Mouse (Mus musculus) CH12.LX (cell line): Measurements from ENCODE around the gene Selplg. TPM values are rescaled to one million over a fixed set of nuclear protein-coding genes. Genes with fewer than 3 reads are reported as not detected.
A peak's percentile ranks its signal among the peaks of the same experiment; 100 is the strongest.

Experiments used
- DNase-seq: peaks from one replicate; pipeline ENCODE4 v3.0.0-alpha.2; 2013; ENCODE audit errors: extremely low read depth
- H3K27ac ChIP-seq: 2 replicates; pipeline ENCODE4 v1.5.1; 2012; ENCODE audit warnings: low read depth, mild to moderate bottlenecking, control low read depth, moderate library complexity; ENCODE audit not compliant: insufficient read depth
- H3K27me3 ChIP-seq: replicated peaks from 2 replicates; pipeline ENCODE3; 2012; ENCODE audit warnings: inconsistent platforms
- H3K36me3 ChIP-seq, 2 experiments: replicated peaks in 1 of 2; 2 replicates each; pipeline versions ENCODE3 to v1.6.1; 2012; ENCODE audit warnings: inconsistent platforms in 1 of 2, low read length in 1 of 2, mild to moderate bottlenecking in 1 of 2, mixed read lengths in 1 of 2, moderate library complexity in 1 of 2; ENCODE audit not compliant: control insufficient read depth in 1 of 2, insufficient read depth in 1 of 2
- H3K4me1 ChIP-seq, 2 experiments: 2 replicates each; pipeline ENCODE4 v1.6.1; 2012; ENCODE audit warnings: inconsistent platforms in 1 of 2, moderate library complexity in 1 of 2; ENCODE audit not compliant: insufficient read depth in 2 of 2, control insufficient read depth in 1 of 2
- H3K4me2 ChIP-seq: 2 replicates; pipeline ENCODE4 v1.6.1; 2012; ENCODE audit warnings: low read depth, mild to moderate bottlenecking, control low read depth; ENCODE audit not compliant: poor library complexity, insufficient read depth, severe bottlenecking
- H3K4me3 ChIP-seq, 3 experiments: fragments of 150-350 bp in 1 of 3; sonication (generic) in 1 of 3; replicated peaks in 1 of 3; 2 replicates each; pipeline versions ENCODE3 to v1.5.1; 2011 to 2012; ENCODE audit warnings: low read depth in 2 of 3, low read length in 2 of 3, mild to moderate bottlenecking in 2 of 3, moderate library complexity in 2 of 3, control low read depth in 1 of 3, improper control_type of control experiment in 1 of 3, inconsistent platforms in 1 of 3, mixed read lengths in 1 of 3; ENCODE audit not compliant: poor library complexity in 1 of 3
- H3K79me2 ChIP-seq: replicated peaks from 2 replicates; pipeline ENCODE4 v1.6.1; 2012; ENCODE audit warnings: mild to moderate bottlenecking, moderate library complexity; ENCODE audit not compliant: control insufficient read depth, poor library complexity, insufficient read depth, severe bottlenecking; ENCODE audit errors: extremely low read depth
- H3K9ac ChIP-seq: 2 replicates; pipeline ENCODE4 v1.6.1; 2012; ENCODE audit warnings: low read depth, mild to moderate bottlenecking, control low read depth, moderate library complexity; ENCODE audit not compliant: insufficient read depth
- H3K9me3 ChIP-seq: replicated peaks from 2 replicates; pipeline ENCODE3; 2012; ENCODE audit warnings: low read length, inconsistent platforms, mixed read lengths
- BHLHE40 ChIP-seq: IDR thresholded peaks from 2 replicates; pipeline ENCODE4 v1.6.1; 2011; ENCODE audit warnings: mild to moderate bottlenecking, low read depth, low read length, improper control_type of control experiment
- CHD1 ChIP-seq: IDR thresholded peaks from 2 replicates; pipeline ENCODE4 v1.6.1; 2012; ENCODE audit warnings: low read depth, low read length, improper control_type of control experiment, inconsistent platforms
- CTCF ChIP-seq, 2 experiments: IDR thresholded peaks in 1 of 2; conservative IDR thresholded peaks in 1 of 2; 2 replicates each; pipeline ENCODE4 v1.5.1; 2011 to 2012; ENCODE audit warnings: low read depth in 2 of 2, low read length in 2 of 2, improper control_type of control experiment in 1 of 2, inconsistent platforms in 1 of 2, mild to moderate bottlenecking in 1 of 2, moderate library complexity in 1 of 2
- ETS1 ChIP-seq: conservative IDR thresholded peaks from 2 replicates; pipeline ENCODE4 v1.6.1; 2012; ENCODE audit warnings: low read depth, mild to moderate bottlenecking, inconsistent platforms, low read length, improper control_type of control experiment, moderate library complexity
- HCFC1 ChIP-seq: IDR thresholded peaks from 2 replicates; pipeline ENCODE4 v1.6.1; 2012; ENCODE audit warnings: low read depth, mild to moderate bottlenecking, inconsistent platforms, low read length, improper control_type of control experiment
- IRF4 ChIP-seq: IDR thresholded peaks from 2 replicates; pipeline ENCODE4 v1.6.1; 2014; ENCODE audit warnings: low read depth, mild to moderate bottlenecking, inconsistent platforms, low read length, improper control_type of control experiment
- JUN ChIP-seq: IDR thresholded peaks from 2 replicates; pipeline ENCODE4 v1.6.1; 2011; ENCODE audit warnings: low read depth, mild to moderate bottlenecking, low read length, improper control_type of control experiment, moderate library complexity; ENCODE audit not compliant: insufficient read depth
- KAT2A ChIP-seq: IDR thresholded peaks from 2 replicates; pipeline ENCODE4 v1.6.1; 2012; ENCODE audit warnings: low read length, improper control_type of control experiment, inconsistent platforms; ENCODE audit not compliant: insufficient replicate concordance
- MAFK ChIP-seq: IDR thresholded peaks from 2 replicates; pipeline ENCODE4 v1.6.1; 2011; ENCODE audit warnings: low read length, improper control_type of control experiment; ENCODE audit not compliant: insufficient replicate concordance
- MAX ChIP-seq: IDR thresholded peaks from 2 replicates; pipeline ENCODE4 v1.6.1; 2011; ENCODE audit warnings: low read length, improper control_type of control experiment
- MAZ ChIP-seq: IDR thresholded peaks from 2 replicates; pipeline ENCODE4 v1.6.1; 2012; ENCODE audit warnings: low read depth, mild to moderate bottlenecking, inconsistent platforms, low read length, improper control_type of control experiment, moderate library complexity
- MEF2A ChIP-seq: IDR thresholded peaks from 2 replicates; pipeline ENCODE4 v1.6.1; 2014; ENCODE audit warnings: low read depth, mild to moderate bottlenecking, inconsistent platforms, low read length, improper control_type of control experiment, borderline replicate concordance
- MXI1 ChIP-seq: IDR thresholded peaks from 2 replicates; pipeline ENCODE4 v1.6.1; 2011; ENCODE audit warnings: mild to moderate bottlenecking, low read depth, low read length, improper control_type of control experiment
- MYC ChIP-seq: IDR thresholded peaks from 2 replicates; pipeline ENCODE4 v1.6.1; 2011; ENCODE audit warnings: low read depth, mild to moderate bottlenecking, improper control_type of control experiment, low read length
- NRF1 ChIP-seq: IDR thresholded peaks from 2 replicates; pipeline ENCODE4 v1.6.1; 2014; ENCODE audit warnings: low read depth, mild to moderate bottlenecking, inconsistent platforms, low read length, improper control_type of control experiment, moderate library complexity
- POLR2AphosphoS2 ChIP-seq: IDR thresholded peaks from 2 replicates; pipeline ENCODE4 v1.6.1; 2011; ENCODE audit warnings: low read depth, low read length, improper control_type of control experiment
- RAD21 ChIP-seq: IDR thresholded peaks from 2 replicates; pipeline ENCODE4 v1.6.1; 2011; ENCODE audit warnings: low read depth, mild to moderate bottlenecking, low read length, improper control_type of control experiment, moderate library complexity
- RCOR1 ChIP-seq: conservative IDR thresholded peaks from 2 replicates; pipeline ENCODE4 v1.6.1; 2012; ENCODE audit warnings: low read depth, mild to moderate bottlenecking, inconsistent platforms, low read length, improper control_type of control experiment
- SIN3A ChIP-seq: IDR thresholded peaks from 2 replicates; pipeline ENCODE4 v1.6.1; 2012; ENCODE audit warnings: low read length, improper control_type of control experiment, inconsistent platforms
- SMC3 ChIP-seq: IDR thresholded peaks from 2 replicates; pipeline ENCODE4 v1.6.1; 2011; ENCODE audit warnings: low read depth, low read length, improper control_type of control experiment
- TCF12 ChIP-seq: IDR thresholded peaks from 2 replicates; pipeline ENCODE4 v1.6.1; 2014; ENCODE audit warnings: low read depth, mild to moderate bottlenecking, inconsistent platforms, low read length, improper control_type of control experiment
- UBTF ChIP-seq: IDR thresholded peaks from 2 replicates; pipeline ENCODE4 v1.6.1; 2012; ENCODE audit warnings: low read depth, mild to moderate bottlenecking, inconsistent platforms, low read length, improper control_type of control experiment, moderate library complexity
- USF1 ChIP-seq: IDR thresholded peaks from 2 replicates; pipeline ENCODE4 v1.6.1; 2014; ENCODE audit warnings: low read depth, mild to moderate bottlenecking, inconsistent platforms, low read length, improper control_type of control experiment
- ZC3H11A ChIP-seq: IDR thresholded peaks from 2 replicates; pipeline ENCODE4 v1.6.1; 2012; ENCODE audit warnings: low read depth, mild to moderate bottlenecking, inconsistent platforms, low read length, improper control_type of control experiment
- ZKSCAN1 ChIP-seq: IDR thresholded peaks from 2 replicates; pipeline ENCODE4 v1.6.1; 2012; ENCODE audit warnings: low read depth, inconsistent platforms, low read length, improper control_type of control experiment, borderline replicate concordance
- ZMIZ1 ChIP-seq: IDR thresholded peaks from 2 replicates; pipeline ENCODE4 v1.6.1; 2012; ENCODE audit warnings: low read depth, mild to moderate bottlenecking, inconsistent platforms, low read length, improper control_type of control experiment
- dilution Hi-C: fragments of 300-500 bp; cut with MboI; formaldehyde crosslinking; loops from 2 replicates; pipeline ENCODE4 v1.14.3; 2020; ENCODE audit warnings: low sequenced_read_pairs; ENCODE audit not compliant: extremely low pct_unique_long_range_greater_than_20kb, extremely low pct_ligation_motif_present
- in situ Hi-C: fragments of 300-500 bp; cut with MboI; formaldehyde crosslinking; loops from 3 replicates; pipeline ENCODE4 v1.14.3; 2019; ENCODE audit warnings: low sequenced_read_pairs, low pct_ligation_motif_present, low pct_unique_long_range_greater_than_20kb, mixed read lengths
- polyA plus RNA-seq: library from polyadenylated mRNA; unstranded; fragments of >175 nt; gene quantifications from 2 replicates; pipeline ENCODE4 v1.2.1, GENCODE M21; 2012; ENCODE audit warnings: low read depth; ENCODE audit not compliant: insufficient read length
- total RNA-seq, 2 experiments: library from RNA; depleted of rRNA; stranded (reverse); fragments of 300-350 nt in 1 of 2; fragments of >200 nt in 1 of 2; gene quantifications; 2 replicates each; pipeline ENCODE4 v1.2.3; 2012 to 2014

Selplg gene
- total and polyA plus RNA-seq, 3 experiments, result 29.4 to 58.5 (median 41.6) TPM

DNA sequence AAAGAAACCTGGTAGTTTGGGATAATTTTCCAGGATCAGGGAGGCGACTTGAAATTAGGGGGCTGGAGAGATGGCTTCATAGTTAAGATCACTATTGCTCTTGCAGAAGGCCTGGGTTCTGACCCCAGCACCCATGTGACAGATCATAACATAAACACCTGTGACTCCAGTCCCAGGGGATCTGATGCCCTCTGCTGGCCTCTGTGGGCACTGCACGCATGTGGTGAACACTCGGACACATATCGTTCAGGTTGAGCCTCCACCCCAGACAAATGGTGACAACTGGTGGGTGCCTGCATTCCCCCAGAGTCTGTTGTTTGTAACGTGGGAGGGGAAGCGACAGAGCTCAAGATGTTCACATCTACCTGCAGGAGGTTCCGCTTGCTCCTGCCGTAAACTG is 28.9 kb upstream of the Selplg start:
- Histone ChIP-seq H3K9me3 (peaks cover 4% of the 10 kb centered on the region), H3K4me3 (no peak overlapping the region), H3K4me1 (no peaks in the 10 kb centered on the region), H3K36me3 (peaks cover 25 to 93% of the 10 kb centered on the region in 2 experiments), H3K27ac (no peak overlapping the region), H3K79me2 (no peaks in the 10 kb centered on the region), H3K4me2 (no peak overlapping the region), H3K27me3 (no peaks in the 10 kb centered on the region), H3K9ac (no peak overlapping the region)
- DNase-seq, result peak; percentile 25
- TF ChIP-seq BHLHE40 (no peak), ZMIZ1 (no peak), ETS1 (no peak), ZKSCAN1 (no peak), NRF1 (no peak), IRF4 (no peak), SMC3 (0 out of 2 replicates have a peak, but pooled peaks have one; percentile 16), MAZ (no peak), TCF12 (no peak), UBTF (no peak), MEF2A (no peak), SIN3A (no peak), ZC3H11A (no peak), RAD21 (0 out of 2 replicates have a peak, but pooled peaks have one; percentile 5), RCOR1 (no peak), MXI1 (no peak), CTCF (conservative IDR thresholded peaks at IDR 0.05 in 1 of 2, IDR thresholded peaks at IDR 0.05 in 1 of 2; ENCODE audit: low read depth in 2 of 2, low read length in 2 of 2) (peak; percentile 34 to 50; a peak in 3 of 4 replicates), MAX (no peak), MAFK (no peak), CHD1 (no peak), POLR2AphosphoS2 (no peak), MYC (no peak), HCFC1 (no peak), KAT2A (no peak), USF1 (no peak), JUN (no peak)
- dilution Hi-C loops, result no loop called here
- in situ Hi-C loops, result loop anchor here (5.0 kb wide), 1 partner anchor 91 kb away; no protein-coding TSS in a partner anchor
